Mouse (Mus musculus) intestine, embryonic 16.5 days (tissue): ENCODE data around the gene Tnnc1. TPM values are rescaled to one million over a fixed set of nuclear protein-coding genes. Genes with fewer than 3 reads are reported as not detected.
A peak's percentile ranks its signal among the peaks of the same experiment; 100 is the strongest.

Source experiments
- ATAC-seq: fragments of 200-750 bp; cut with Nextera tagmentation; 2 replicates; pipeline ENCODE4 v1.8.0; 2017; ENCODE audit warnings: moderate TSS enrichment, moderate library complexity
- H3K27ac ChIP-seq: fragments of 300-500 bp; sonication (generic); 2 replicates; pipeline ENCODE4 v1.5.1; 2014; ENCODE audit warnings: mild to moderate bottlenecking, low read length
- H3K27me3 ChIP-seq: fragments of 300-500 bp; sonication (generic); replicated peaks from 2 replicates; pipeline ENCODE4 v1.6.1; 2014; ENCODE audit warnings: low read length, control low read depth, mixed read lengths; ENCODE audit not compliant: control insufficient read depth, insufficient read depth
- H3K36me3 ChIP-seq: fragments of 300-500 bp; sonication (generic); 2 replicates; pipeline ENCODE4 v1.6.1; 2014; ENCODE audit warnings: low read length, control low read depth; ENCODE audit not compliant: control insufficient read depth, insufficient read depth
- H3K4me1 ChIP-seq: fragments of 300-500 bp; sonication (generic); 2 replicates; pipeline ENCODE4 v1.6.1; 2014; ENCODE audit warnings: low read length, control low read depth, mixed read lengths; ENCODE audit not compliant: control insufficient read depth, insufficient read depth
- H3K4me2 ChIP-seq: fragments of 300-500 bp; sonication (generic); 2 replicates; pipeline ENCODE4 v1.6.1; 2014; ENCODE audit warnings: low read depth, low read length, control low read depth
- H3K4me3 ChIP-seq: fragments of 300-500 bp; sonication (generic); 2 replicates; pipeline ENCODE4 v1.5.1; 2014; ENCODE audit warnings: mild to moderate bottlenecking, low read length
- H3K9ac ChIP-seq: fragments of 300-500 bp; sonication (generic); 2 replicates; pipeline ENCODE4 v1.6.1; 2014; ENCODE audit warnings: low read depth, low read length
- H3K9me3 ChIP-seq: fragments of 300-500 bp; sonication (generic); 2 replicates; pipeline ENCODE4 v1.6.1; 2016; ENCODE audit warnings: low read length, control low read depth; ENCODE audit not compliant: control insufficient read depth
- WGBS: fragments of 180-500 bp; shearing (Covaris S2); extraction: QIAGEN DNeasy Blood & Tissue Kit; methylation state at CpG from one replicate; pipeline ENCODE4 v1.1.7; 2014; 5-methylcytosine and 5-hydroxymethylcytosine counted together
- polyA plus RNA-seq: library from polyadenylated mRNA; unstranded; fragments of >200 nt; fragmentation: Nextera tagmentation; extraction: Ambion mirVana; gene quantifications from 2 replicates; pipeline ENCODE4 v1.2.1, GENCODE M21; 2015

Gene Tnnc1
- polyA plus RNA-seq: 3.5 and 3.7 TPM in 2 replicates

DNA sequence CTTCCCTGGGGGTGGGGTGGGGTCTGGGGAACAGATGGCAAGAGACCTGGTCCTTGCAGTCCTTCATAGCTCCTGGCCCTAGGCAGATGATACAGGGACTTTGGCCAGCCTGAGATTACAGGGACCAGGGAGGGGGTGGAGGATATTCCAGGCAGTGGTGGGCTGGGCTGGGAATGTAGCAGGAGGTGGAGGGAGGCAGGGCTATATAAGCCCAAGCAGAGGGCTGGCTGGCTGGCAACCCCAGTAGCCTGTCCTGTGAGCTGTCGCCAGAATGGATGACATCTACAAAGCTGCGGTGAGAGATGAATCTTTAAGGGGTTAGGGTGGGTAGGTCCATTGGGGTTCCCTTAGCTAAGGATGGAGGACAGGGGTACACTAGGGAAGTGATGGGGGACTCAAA, at the start of gene Tnnc1:
TSS of gene Tnnc1 (plus strand) at position 229 of the 400 bp plus-strand sequence.
- peaks cover 13% of the 10 kb centered on the region for H3K4me1 ChIP-seq
- H3K4me3 ChIP-seq: peak within 1 kb of the TSS; percentile 84
- H3K4me2 ChIP-seq: peak within 1 kb of the TSS; percentile 85
- 70% methylated on average over 2 of the region's 2 CpGs for WGBS
- H3K9me3 ChIP-seq: no peaks in the 10 kb centered on the region
- no peak for ATAC-seq
- peaks cover 3% of the 10 kb centered on the region for H3K36me3 ChIP-seq
- peak within 1 kb of the TSS; percentile 98 for H3K9ac ChIP-seq
- H3K27me3 ChIP-seq: no peaks in the 10 kb centered on the region
- no peak within 1 kb of the TSS for H3K27ac ChIP-seq

DNA sequence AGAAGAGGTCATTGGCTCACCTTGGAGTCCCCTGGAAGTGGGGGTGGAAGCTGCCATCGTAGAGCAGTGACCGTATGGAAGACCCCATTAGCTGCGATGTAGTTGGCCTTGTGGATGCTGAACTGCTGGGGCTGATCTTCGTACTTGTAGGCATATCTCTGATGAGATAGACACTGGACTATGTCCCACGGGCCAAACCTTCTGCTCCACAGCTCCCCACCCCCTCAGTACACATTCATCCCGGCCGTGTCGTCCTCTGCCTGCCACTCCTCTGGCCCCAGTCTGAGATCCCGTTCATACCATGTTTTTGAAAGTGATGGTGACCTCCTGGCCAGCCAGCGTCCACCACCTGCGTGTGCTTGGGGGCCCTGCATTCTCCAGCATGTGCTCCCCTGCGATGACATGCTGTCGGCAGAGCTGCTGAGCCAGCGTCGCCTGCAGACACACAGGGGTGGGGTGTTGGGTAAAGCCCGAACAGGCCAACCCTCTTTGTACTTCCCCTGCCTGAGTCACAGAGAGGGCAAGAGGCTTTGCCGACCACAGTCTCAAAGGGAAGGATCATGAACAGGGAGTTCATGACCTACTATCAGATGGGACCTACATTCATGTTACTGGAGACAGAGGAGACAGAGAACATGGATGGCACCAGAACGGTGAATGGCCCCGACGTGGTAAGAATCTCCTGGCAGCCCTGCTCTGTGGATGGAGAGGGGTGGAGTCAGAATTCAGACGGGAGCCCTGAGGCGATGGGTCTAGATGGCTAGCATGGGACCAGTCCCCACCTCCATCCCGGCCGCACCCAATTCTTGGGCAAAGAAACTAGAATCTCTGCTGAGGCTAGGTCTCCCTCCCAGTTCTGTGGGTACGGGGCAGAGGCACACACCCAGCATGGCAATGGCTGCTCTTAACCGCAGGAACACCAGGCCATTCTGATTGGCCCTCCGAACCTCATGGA, 47.6 kb upstream of the Tnnc1 start:
- H3K4me2 ChIP-seq: 0 out of 2 replicates have a peak overlapping the region, but pooled peaks have one; percentile 7

DNA sequence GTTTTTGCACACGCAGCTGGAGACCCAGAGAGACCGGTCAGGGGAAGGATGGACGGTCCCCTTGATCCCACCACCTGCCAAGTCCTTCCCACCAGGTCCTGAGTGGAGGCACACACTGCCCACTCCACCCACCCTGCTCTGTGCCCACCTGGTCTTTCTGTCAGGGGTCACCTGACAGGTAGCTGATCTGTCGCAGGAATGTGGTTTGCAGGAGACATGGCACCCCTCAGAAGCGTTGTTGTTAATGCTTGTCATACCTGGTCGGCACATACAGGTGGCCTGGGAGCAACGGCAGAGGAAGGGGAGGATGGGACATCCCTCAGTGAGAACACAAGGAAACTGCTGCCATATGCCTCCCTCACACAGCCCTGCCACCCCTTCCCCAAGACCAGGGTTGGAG, 46.9 kb upstream of the Tnnc1 start:
- ATAC-seq: no peak
- H3K36me3 ChIP-seq: no peaks in the 10 kb centered on the region
- H3K27ac ChIP-seq: no peak overlapping the region

More for the DNA sequence above, 47.6 kb upstream of the Tnnc1 start:
- Histone ChIP-seq H3K4me1 (peaks cover 4% of the 10 kb centered on the region; the same call in 1 of the 2 replicates), H3K36me3 (no peaks in the 10 kb centered on the region), H3K27me3 (no peaks in the 10 kb centered on the region), H3K27ac (no peak overlapping the region), H3K9ac (no peak overlapping the region), H3K4me3 (0 out of 2 replicates have a peak overlapping the region, but pooled peaks have one; percentile 14), H3K9me3 (no peaks in the 10 kb centered on the region)
- WGBS: 64% methylated on average over 27 of the region's 27 CpGs
- ATAC-seq: peak; percentile 84

DNA sequence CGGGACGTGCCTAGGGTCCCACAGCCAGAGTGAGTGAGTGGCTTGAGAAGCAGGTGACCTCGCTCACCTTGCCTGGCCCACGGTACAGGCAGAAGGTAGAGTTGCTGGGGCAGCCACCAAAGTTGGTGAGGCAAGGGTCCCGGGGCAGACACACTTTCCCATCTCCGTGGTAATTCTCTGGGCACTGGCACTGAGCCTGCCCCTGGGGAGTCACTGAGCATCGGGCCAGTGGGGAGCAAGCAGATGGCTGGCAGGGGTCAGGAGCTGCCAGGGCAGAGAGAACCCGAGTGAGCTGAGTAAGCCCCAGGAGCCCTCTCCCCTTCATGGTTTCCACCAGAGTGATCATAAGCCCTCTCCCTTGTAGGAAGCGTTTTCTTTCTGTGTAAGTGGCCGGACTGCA, 46.5 kb upstream of the Tnnc1 start:
- Histone ChIP-seq H3K27me3 (no peaks in the 10 kb centered on the region), H3K4me1 (peaks cover 7% of the 10 kb centered on the region), H3K36me3 (no peaks in the 10 kb centered on the region), H3K4me2 (no peak overlapping the region), H3K27ac (no peak overlapping the region), H3K4me3 (no peak overlapping the region), H3K9me3 (no peaks in the 10 kb centered on the region), H3K9ac (no peak overlapping the region)
- WGBS: 73% methylated on average over 10 of the region's 10 CpGs
- no peak for ATAC-seq

More for the DNA sequence above, 46.9 kb upstream of the Tnnc1 start:
- Histone ChIP-seq H3K4me3 (no peak overlapping the region), H3K9me3 (no peaks in the 10 kb centered on the region), H3K4me2 (no peak overlapping the region), H3K9ac (no peak overlapping the region), H3K4me1 (peaks cover 4% of the 10 kb centered on the region), H3K27me3 (no peaks in the 10 kb centered on the region)
- 89% methylated on average over 7 of the region's 7 CpGs for WGBS

DNA sequence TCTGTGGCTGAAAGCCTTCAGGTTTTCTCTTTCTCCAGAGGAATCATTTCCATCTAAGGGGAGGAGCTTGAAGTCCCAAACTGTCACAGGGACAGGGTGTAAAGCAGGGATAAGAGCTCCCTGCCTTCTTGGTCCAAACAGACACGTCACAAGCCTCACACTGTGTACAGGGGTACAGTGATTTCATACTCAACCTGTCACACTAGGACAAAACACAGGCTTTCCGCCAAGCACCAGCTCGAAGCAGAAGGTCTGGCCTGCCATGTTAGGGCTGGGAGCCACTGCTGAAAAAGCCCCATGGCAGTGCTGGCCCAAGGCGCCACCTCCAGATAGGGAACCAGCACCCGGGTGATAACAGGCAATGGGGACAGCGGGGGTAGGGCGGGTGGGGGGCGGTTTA, 44.0 kb upstream of the Tnnc1 start:
- Histone ChIP-seq H3K36me3 (no peaks in the 10 kb centered on the region), H3K4me3 (no peak overlapping the region), H3K27ac (no peak overlapping the region), H3K4me1 (peaks cover 7% of the 10 kb centered on the region), H3K9ac (no peak overlapping the region), H3K27me3 (no peaks in the 10 kb centered on the region), H3K9me3 (no peaks in the 10 kb centered on the region), H3K4me2 (no peak overlapping the region)
- no peak for ATAC-seq
- 78% methylated on average over 8 of the region's 8 CpGs for WGBS

DNA sequence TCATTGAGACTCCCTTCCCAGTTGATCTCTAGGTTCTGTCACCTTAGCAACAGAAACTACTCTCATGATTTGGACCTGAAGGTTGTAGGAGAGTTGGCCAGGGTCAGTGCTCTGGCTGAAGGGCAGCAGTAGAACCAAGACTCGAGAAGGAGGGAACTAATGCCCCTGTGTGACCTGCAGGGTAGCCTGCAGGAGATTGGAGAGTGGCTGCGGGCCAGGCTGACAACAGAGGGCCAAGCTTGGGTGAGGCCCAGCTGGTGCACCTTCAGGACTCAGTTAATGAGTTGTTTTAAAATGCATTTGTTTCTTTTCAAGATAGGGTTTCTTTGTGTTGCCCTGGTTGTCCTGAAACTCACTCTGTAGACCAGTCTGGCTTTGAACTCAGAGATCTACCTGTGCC, 43.1 kb upstream of the Tnnc1 start:
- no peaks in the 10 kb centered on the region for H3K36me3 ChIP-seq
- no peak overlapping the region for H3K9ac ChIP-seq
- H3K4me2 ChIP-seq: no peak overlapping the region
- H3K27ac ChIP-seq: no peak overlapping the region
- no peaks in the 10 kb centered on the region for H3K9me3 ChIP-seq
- H3K27me3 ChIP-seq: no peaks in the 10 kb centered on the region
- 57% methylated on average over 2 of the region's 2 CpGs for WGBS
- no peak for ATAC-seq
- H3K4me3 ChIP-seq: no peak overlapping the region
- peaks cover 7% of the 10 kb centered on the region for H3K4me1 ChIP-seq

DNA sequence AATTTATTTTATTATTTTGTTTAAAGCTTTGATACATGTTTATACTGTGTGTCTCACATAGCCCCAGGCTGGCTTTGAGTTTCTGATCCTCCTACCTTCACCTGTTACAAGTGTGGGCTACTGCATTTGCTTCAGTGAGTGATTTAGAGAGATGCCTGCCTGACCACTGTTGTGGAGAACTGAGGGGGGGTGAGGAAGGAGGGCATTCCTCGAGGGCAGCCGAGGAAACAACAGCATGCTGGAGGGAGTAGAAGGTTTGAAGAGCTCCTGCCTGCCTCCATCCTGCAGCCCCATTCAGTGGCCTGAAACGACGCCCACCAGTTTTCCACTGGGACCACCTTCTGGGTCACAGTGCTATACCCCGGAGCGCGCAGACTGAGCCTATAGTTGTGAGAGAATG, 42.7 kb upstream of the Tnnc1 start:
- no peak for ATAC-seq
- 0 out of 2 replicates have a peak overlapping the region, but pooled peaks have one; percentile 4 for H3K9ac ChIP-seq
- no peak overlapping the region for H3K4me3 ChIP-seq
- no peak overlapping the region for H3K27ac ChIP-seq
- peaks cover 4% of the 10 kb centered on the region for H3K4me1 ChIP-seq
- H3K27me3 ChIP-seq: no peaks in the 10 kb centered on the region
- H3K36me3 ChIP-seq: no peaks in the 10 kb centered on the region
- WGBS: 55% methylated on average over 7 of the region's 7 CpGs
- H3K9me3 ChIP-seq: no peaks in the 10 kb centered on the region
- no peak overlapping the region for H3K4me2 ChIP-seq

DNA sequence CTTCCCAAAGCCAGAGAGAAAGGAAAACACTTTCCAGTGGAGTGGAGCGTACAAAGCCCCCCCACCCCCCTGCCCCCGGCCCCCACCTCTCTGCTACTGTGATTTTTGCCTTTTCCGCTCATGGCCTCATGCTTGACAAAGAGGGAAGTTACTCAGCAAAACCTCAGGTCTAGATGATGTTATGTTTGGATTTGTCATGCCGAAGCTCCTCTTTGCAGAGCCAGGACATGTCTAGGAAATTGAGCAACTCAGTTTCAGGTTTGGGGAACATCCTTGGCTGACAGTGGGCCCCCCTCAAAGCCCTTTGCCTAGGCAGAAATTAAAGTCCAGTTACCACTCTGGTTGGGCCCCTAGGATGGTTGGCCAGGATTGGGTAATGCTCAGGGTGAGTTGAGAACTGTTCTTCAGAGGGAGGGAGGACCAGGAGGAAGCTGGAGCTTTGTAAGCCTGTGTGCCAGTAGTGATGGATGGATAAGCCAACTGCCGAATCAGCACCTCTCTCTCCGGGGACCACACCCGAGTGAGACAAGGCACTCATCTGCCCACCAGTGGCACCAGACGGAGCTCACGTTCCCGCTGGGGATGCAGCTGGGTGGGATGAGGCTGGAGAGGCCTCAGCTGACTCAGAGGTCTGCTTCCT, 42.0 kb upstream of the Tnnc1 start:
- Histone ChIP-seq H3K27ac (no peak overlapping the region), H3K27me3 (no peaks in the 10 kb centered on the region), H3K4me2 (0 out of 2 replicates have a peak overlapping the region, but pooled peaks have one; percentile 16), H3K4me3 (no peak overlapping the region), H3K9me3 (no peaks in the 10 kb centered on the region), H3K36me3 (no peaks in the 10 kb centered on the region), H3K9ac (peak overlapping the region; percentile 27; the same call in 1 of the 2 replicates), H3K4me1 (peaks cover 3% of the 10 kb centered on the region)
- ATAC-seq: peak; percentile 37; the same call in 1 of the 2 replicates
- WGBS: 46% methylated on average over 10 of the region's 10 CpGs

DNA sequence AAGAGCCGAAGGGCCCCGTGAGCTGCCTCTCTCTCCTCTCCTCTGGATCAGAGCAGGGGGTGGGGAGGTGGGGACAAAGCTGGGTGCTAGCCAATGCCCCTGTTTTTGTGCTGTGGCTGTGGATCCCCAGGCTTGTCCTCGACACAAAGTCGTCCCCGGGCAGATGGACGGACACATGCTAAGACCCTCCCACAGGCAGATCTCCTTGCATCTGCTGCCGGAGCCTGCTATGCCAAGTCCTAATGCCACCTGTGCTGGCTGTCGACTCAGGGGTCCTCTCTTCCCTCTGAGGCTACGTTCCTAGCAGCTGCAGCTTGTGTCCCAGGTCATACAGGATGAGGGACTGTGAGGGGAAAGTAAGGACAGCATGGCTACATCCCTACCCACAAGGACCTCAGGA, 41.3 kb upstream of the Tnnc1 start:
- Histone ChIP-seq H3K4me3 (peak overlapping the region; percentile 13), H3K4me2 (no peak overlapping the region; the same call in 1 of the 2 replicates), H3K9me3 (no peaks in the 10 kb centered on the region), H3K4me1 (peaks cover 3% of the 10 kb centered on the region), H3K9ac (0 out of 2 replicates have a peak overlapping the region, but pooled peaks have one; percentile 6), H3K27ac (no peak overlapping the region), H3K36me3 (peaks cover 6% of the 10 kb centered on the region), H3K27me3 (no peaks in the 10 kb centered on the region)
- WGBS: 64% methylated on average over 9 of the region's 9 CpGs
- ATAC-seq: no peak
